Mouse (Mus musculus): ENCODE results near the gene Gm6176. TPM values are rescaled to one million over a fixed set of nuclear protein-coding genes. Genes with fewer than 3 reads are reported as not detected.
"Not testable (repeated sequence)": the region's sequence is repeated elsewhere in the genome, so short reads cannot be mapped to it uniquely, and the experiment has no call there.

Gm6176 gene
- total RNA-seq (2022), result not detected

DNA sequence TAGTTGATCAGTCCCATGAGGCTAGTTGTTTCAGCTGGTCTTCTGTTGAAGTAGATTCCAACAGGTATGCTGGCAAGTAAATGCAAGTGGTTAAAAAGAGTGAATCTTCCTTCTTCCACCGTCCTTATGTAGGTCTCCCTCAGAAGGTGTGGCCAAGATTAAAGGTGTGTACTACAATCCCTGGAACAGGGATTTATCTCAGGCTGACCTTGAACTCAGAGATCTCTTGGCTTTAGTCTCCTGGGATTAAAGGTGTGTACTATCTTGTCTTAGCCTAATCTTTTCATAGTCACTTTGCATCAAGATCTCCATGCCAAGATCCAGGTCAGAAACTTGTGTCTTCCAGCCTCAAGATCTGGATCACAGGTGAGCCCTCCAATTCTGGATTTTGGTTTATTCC lies at the start of gene Gm6176:
Gene Gm6176, minus strand, starts transcription at position 101 of the 400 bp plus-strand sequence.
- DNase-seq (ENCODE audit: low spot score in 2 of 2), result not testable (repeated sequence)

DNA sequence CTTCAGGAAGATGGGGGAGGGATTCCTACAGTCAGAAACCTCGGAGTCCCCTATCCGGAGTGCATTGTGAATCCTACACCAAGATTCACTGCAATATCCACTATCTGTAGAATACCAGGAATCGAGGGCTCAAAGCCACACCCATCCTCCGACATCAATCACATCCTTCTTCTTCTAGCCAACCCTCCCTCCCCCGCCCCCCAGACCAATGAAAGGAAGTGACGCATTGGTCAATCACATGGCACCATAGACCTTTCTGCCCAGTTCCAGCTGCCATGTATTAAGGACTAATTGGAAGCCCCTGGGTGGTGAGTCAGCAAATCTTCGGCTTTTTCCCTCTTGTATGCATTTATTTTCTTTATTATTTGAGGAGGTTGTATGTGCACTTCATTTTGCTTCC lies 12.7 kb upstream of the Gm6176 start, which contains the start of gene Vmn1r139:
Gene Vmn1r139, plus strand, starts transcription at position 301 of the 400 bp plus-strand sequence.
- not testable (repeated sequence) for DNase-seq (ENCODE audit: low spot score in 2 of 2)

DNA sequence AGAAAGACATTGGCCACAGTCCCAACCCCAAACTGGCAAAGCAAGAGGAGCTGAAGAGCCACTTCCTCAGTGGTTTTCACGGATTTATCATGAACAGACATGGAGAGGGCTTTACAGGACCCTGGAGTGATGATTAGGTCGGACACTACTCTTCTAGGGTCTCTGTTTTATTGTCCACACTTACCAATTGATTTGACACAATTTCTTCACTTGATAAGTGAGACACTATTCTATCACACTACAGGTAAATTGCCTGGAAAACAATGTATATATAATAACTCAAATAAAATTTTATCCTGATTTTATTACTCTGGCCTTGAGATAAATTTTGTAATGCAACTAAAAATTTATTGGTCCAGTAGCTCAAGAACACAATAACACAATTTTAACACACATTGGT lies 27.3 kb downstream of the Gm6176 start, which contains the start of gene Vmn1r138:
Gene Vmn1r138, minus strand, starts transcription at position 101 of the 400 bp plus-strand sequence.
- DNase-seq (ENCODE audit: low spot score in 2 of 2), result not testable (repeated sequence)

Other genes with a start within 250 kb of the Gm6176 start
- not detected for gene Vmn1r135, start 224.0 kb downstream of the Gm6176 start, total RNA-seq (2022)
- gene Gm5725, start 212.0 kb downstream of the Gm6176 start, total RNA-seq (2022), result not detected
- not detected for gene Gm5891, start 135.0 kb downstream of the Gm6176 start, total RNA-seq (2022)
- gene Vmn1r137, start 61.7 kb downstream of the Gm6176 start, total RNA-seq (2022), result not detected
- not detected for gene Vmn1r138, start 27.4 kb downstream of the Gm6176 start, total RNA-seq (2022)
- gene Vmn1r139, start 12.8 kb upstream of the Gm6176 start, total RNA-seq (2022), result not detected
- gene Gm16451, start 61.9 kb upstream of the Gm6176 start, total RNA-seq (2022), result not detected
- gene Gm10666, start 78.4 kb upstream of the Gm6176 start, total RNA-seq (2022), result not detected
- not detected for gene Vmn1r142, start 107.7 kb upstream of the Gm6176 start, total RNA-seq (2022)
- not detected for gene Vmn1r143, start 133.1 kb upstream of the Gm6176 start, total RNA-seq (2022)
- gene Gm8653, start 145.0 kb upstream of the Gm6176 start, total RNA-seq (2022), result not detected
- not detected for gene Gm8453, start 173.2 kb upstream of the Gm6176 start, total RNA-seq (2022)

Data from gastrocnemius, adult 8-10 months (tissue).